Mouse (Mus musculus) limb, embryonic 11.5 days (tissue): Measurements from ENCODE around the gene Rab3ip. TPM values are rescaled to one million over a fixed set of nuclear protein-coding genes. Genes with fewer than 3 reads are reported as not detected.

Source experiments
- ATAC-seq: fragments of 200-750 bp; cut with Nextera tagmentation; 2 replicates; pipeline ENCODE4 v1.8.0; 2017; ENCODE audit warnings: low read depth; ENCODE audit not compliant: insufficient number of reproducible peaks, low FRiP score, low TSS enrichment
- DNase-seq: peaks from one replicate; pipeline ENCODE4 v3.0.0-alpha.2; 2015; ENCODE audit warnings: low spot score
- H3K27ac ChIP-seq: fragments of 300-500 bp; sonication (generic); replicated peaks from 2 replicates; pipeline ENCODE4 v1.5.1; 2014; ENCODE audit warnings: low read depth, mild to moderate bottlenecking, low read length
- H3K27me3 ChIP-seq: fragments of 300-500 bp; sonication (generic); 2 replicates; pipeline ENCODE4 v1.6.1; 2014; ENCODE audit warnings: mild to moderate bottlenecking, low read length, mixed read lengths; ENCODE audit not compliant: control insufficient read depth, insufficient read depth
- H3K36me3 ChIP-seq: fragments of 300-500 bp; sonication (generic); 2 replicates; pipeline ENCODE4 v1.6.1; 2014; ENCODE audit warnings: mild to moderate bottlenecking, low read length, moderate library complexity, mixed read lengths; ENCODE audit not compliant: control insufficient read depth, insufficient read depth
- H3K4me1 ChIP-seq: fragments of 300-500 bp; sonication (generic); 2 replicates; pipeline ENCODE4 v1.6.1; 2014; ENCODE audit warnings: low read length, mixed read lengths; ENCODE audit not compliant: control insufficient read depth, insufficient read depth
- H3K4me2 ChIP-seq: fragments of 300-500 bp; sonication (generic); 2 replicates; pipeline ENCODE4 v1.6.1; 2014; ENCODE audit warnings: low read depth, mild to moderate bottlenecking, moderate library complexity; ENCODE audit not compliant: severe bottlenecking
- H3K4me3 ChIP-seq: fragments of 300-500 bp; sonication (generic); 2 replicates; pipeline ENCODE4 v1.5.1; 2014; ENCODE audit warnings: low read depth, low read length
- H3K9ac ChIP-seq: fragments of 300-500 bp; sonication (generic); 2 replicates; pipeline ENCODE4 v1.6.1; 2014; ENCODE audit warnings: mild to moderate bottlenecking, low read length
- H3K9me3 ChIP-seq: fragments of 300-500 bp; sonication (generic); 2 replicates; pipeline ENCODE4 v1.6.1; 2016; ENCODE audit warnings: low read length; ENCODE audit not compliant: control insufficient read depth
- WGBS: fragments of 180-500 bp; shearing (Covaris S2); extraction: QIAGEN DNeasy Blood & Tissue Kit; methylation state at CpG from one replicate; pipeline ENCODE4 v1.1.7; 2014; 5-methylcytosine and 5-hydroxymethylcytosine counted together
- polyA plus RNA-seq: library from polyadenylated mRNA; unstranded; fragments of >200 nt; fragmentation: Nextera tagmentation; extraction: Ambion mirVana; gene quantifications from 2 replicates; pipeline ENCODE4 v1.2.1, GENCODE M21; 2014

Gene Rab3ip
- polyA plus RNA-seq, 1 experiment from 2014 or later = 43.1 TPM

GRCm38 (mm10) chr10:116908901-116909642, 41.5 kb downstream of the Rab3ip start:
- Histone ChIP-seq H3K4me1 (no peaks in the 10 kb centered on the region), H3K27me3 (no peaks in the 10 kb centered on the region)
- DNase-seq = no peak

GRCm38 (mm10) chr10:116906794-116907193, 43.8 kb downstream of the Rab3ip start:
- DNase-seq = no peak
- 94% methylated on average over 9 of the region's 9 CpGs for WGBS
- ATAC-seq = no peak
- no peak overlapping the region for H3K9ac ChIP-seq
- H3K27me3 ChIP-seq = no peaks in the 10 kb centered on the region
- no peak overlapping the region for H3K27ac ChIP-seq
- H3K4me3 ChIP-seq = no peak overlapping the region
- H3K4me1 ChIP-seq = no peaks in the 10 kb centered on the region
- no peaks in the 10 kb centered on the region for H3K9me3 ChIP-seq
- no peak overlapping the region for H3K4me2 ChIP-seq
- H3K36me3 ChIP-seq = peaks cover 22% of the 10 kb centered on the region; the same call in 1 of the 2 replicates

More at GRCm38 (mm10) chr10:116908901-116909642, 41.5 kb downstream of the Rab3ip start:
- H3K4me3 ChIP-seq = no peak overlapping the region
- no peak overlapping the region for H3K4me2 ChIP-seq
- 79% methylated on average over 15 of the region's 15 CpGs for WGBS
- no peak overlapping the region for H3K9ac ChIP-seq
- H3K27ac ChIP-seq = no peak overlapping the region
- no peaks in the 10 kb centered on the region for H3K9me3 ChIP-seq
- peaks cover 22% of the 10 kb centered on the region; the same call in 1 of the 2 replicates for H3K36me3 ChIP-seq
- ATAC-seq = no peak

DNA sequence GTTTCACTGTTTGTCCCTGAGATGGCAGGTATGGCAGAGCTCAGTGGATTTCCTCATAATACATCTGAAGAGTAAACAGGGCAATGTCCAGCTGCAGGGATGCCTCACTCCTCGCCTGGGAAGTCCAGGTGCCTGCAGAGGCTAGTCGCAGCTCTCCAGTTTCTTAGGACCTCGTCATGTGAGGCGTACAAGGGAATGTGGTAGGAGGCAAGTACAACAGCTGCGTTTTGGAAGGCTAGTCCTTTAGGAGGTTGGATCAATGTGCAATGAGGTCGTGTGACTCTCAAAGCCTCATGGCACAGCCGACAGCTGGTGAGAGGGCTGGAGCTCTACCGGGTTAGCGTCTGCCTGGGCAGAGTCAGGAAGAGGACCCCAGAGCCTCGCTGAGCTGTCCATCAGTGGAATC, 46.1 kb downstream of the Rab3ip start:
- DNase-seq = no peak
- no peak overlapping the region for H3K9ac ChIP-seq
- no peaks in the 10 kb centered on the region for H3K4me1 ChIP-seq
- H3K9me3 ChIP-seq = no peaks in the 10 kb centered on the region
- ATAC-seq = peak; percentile 17; the same call in 1 of the 2 replicates
- H3K27me3 ChIP-seq = no peaks in the 10 kb centered on the region
- H3K4me3 ChIP-seq = no peak overlapping the region
- H3K27ac ChIP-seq = no peak overlapping the region
- WGBS = 89% methylated on average over 10 of the region's 10 CpGs
- peaks cover 15% of the 10 kb centered on the region; the same call in 1 of the 2 replicates for H3K36me3 ChIP-seq
- no peak overlapping the region for H3K4me2 ChIP-seq

DNA sequence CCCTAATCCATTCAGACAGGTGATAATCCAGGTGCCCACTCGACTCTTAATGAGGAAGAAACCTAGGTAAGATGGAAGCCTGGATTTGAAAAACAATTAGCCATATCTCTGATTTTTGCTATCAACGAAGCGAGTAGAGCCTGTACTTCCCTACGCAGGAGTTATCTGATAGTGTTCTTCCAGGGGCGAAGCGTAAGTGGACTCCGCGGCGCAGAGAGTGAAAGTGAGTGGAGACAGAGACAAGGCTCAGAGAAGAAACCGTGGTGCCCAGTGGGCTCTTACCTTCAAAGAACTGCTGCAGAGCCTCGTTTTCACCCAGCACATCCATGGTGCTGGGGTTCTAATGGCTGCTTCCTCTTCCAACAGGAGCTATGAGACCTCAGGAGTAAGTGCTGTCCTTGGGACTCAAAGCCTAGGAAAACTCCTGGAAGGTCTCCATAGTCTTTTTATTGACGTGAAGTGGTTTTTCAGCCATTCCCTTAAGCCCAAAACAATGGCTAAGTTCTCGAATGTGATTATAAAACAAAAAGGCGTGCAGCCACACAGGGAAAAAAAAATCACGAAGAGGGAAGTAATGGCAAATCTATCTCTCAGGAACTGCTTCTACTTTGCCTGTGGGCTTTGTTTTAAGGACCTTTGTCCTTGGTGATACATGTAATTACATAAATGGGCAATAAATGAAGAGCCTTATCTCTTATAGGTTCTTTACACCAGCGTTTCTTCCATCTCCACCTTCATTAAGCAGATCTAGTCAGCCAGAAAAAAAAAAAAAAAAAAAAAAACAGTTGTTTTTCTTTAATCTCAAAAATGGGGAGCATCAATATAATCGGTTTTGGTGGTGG, 54.0 kb downstream of the Rab3ip start, which contains the start of gene Myrfl:
Gene Myrfl, minus strand, starts transcription at position 584 of the 842 bp plus-strand sequence.
- H3K27ac ChIP-seq = no peak within 1 kb of the TSS
- no peak within 1 kb of the TSS for H3K9ac ChIP-seq
- H3K36me3 ChIP-seq = no peaks in the 10 kb centered on the region
- no peak within 1 kb of the TSS for H3K4me3 ChIP-seq
- 85% methylated on average over 17 of the region's 17 CpGs for WGBS
- H3K9me3 ChIP-seq = no peaks in the 10 kb centered on the region
- peaks cover 15% of the 10 kb centered on the region for H3K4me1 ChIP-seq
- DNase-seq (no peak), ATAC-seq (no peak)
- no peak within 1 kb of the TSS for H3K4me2 ChIP-seq
- no peaks in the 10 kb centered on the region for H3K27me3 ChIP-seq

DNA sequence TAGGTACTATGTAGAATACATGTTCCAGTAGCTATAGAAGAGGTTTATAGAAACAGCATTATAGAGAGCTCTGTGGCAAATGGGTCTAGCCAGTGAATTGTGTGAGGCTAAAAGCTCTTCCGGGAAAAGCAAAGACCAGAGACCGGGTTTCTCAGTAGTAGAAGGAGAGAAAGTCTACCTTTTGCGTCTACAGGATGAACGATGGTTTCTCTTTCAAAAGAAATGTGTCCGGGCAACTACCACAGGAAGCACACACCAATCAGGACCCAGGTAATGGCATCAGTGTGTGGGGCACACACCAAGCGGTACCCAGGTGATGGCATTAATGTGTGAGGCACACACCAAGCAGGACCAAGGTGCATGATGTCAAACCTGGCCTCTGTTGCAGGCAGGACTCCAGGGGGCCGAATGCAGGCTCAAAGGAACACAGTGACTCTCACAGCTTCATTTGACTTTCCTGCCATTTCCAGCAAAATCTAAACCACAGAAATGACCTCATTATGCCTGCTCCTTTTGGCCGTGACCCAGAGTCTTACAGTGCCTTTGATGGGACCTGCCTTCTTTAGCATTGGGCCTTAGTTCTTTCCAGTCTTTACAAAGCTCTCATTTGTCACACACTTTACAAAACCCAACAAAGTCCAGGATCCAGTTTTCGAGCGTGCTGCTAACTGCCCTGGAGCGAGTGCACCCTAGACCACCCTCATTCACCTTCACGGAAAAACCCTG, 55.3 kb downstream of the Rab3ip start:
- Histone ChIP-seq H3K4me2 (no peak overlapping the region), H3K36me3 (no peaks in the 10 kb centered on the region), H3K9me3 (no peaks in the 10 kb centered on the region), H3K4me1 (peaks cover 16% of the 10 kb centered on the region), H3K4me3 (no peak overlapping the region), H3K9ac (no peak overlapping the region), H3K27me3 (no peaks in the 10 kb centered on the region), H3K27ac (no peak overlapping the region)
- ATAC-seq (no peak), DNase-seq (no peak)
- 67% methylated on average over 12 of the region's 12 CpGs for whole genome bisulfite sequencing

DNA sequence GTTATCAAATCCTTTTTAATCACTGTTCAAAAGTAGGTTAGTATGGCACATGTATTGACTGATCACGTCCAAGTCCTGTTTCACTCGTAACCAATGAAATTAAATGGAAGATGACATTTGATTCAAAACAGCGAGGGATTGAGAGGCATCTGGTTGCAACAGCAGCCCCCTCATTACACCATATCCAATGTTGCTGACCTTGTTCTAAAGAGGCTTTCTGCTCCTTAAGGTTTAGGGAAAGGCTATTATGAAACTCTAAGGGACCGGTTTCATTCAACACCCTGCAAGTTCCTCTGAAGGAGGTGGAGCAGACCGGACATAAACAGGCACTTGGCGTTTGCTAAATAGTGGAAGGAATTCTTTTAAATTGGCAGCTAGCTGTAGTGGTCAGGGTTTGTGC, 56.0 kb downstream of the Rab3ip start:
- Histone ChIP-seq H3K36me3 (no peaks in the 10 kb centered on the region), H3K4me2 (no peak overlapping the region), H3K27me3 (no peaks in the 10 kb centered on the region), H3K9me3 (no peaks in the 10 kb centered on the region), H3K4me3 (no peak overlapping the region), H3K4me1 (peaks cover 16% of the 10 kb centered on the region), H3K27ac (no peak overlapping the region), H3K9ac (no peak overlapping the region)
- no peak for ATAC-seq
- DNase-seq = no peak
- WGBS = 71% methylated on average over 6 of the region's 6 CpGs

DNA sequence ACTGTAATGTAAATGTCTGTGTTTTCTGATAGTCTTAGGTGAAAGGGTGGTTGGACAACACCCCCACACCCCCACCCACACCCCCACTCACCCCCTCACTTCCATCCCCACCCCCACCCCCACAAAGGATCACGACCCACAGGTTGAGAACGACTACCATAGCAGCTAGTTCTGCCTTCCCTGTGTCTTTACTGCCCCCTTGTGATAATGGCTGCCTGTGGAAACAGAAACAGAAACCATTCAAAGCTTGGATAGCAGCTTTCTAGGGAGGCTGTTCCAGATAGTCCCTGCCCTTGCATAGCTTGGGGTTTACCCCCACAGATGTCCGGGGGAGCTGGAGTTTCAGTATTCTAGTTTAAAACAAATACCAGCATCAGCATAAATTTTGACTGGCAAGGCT, 56.8 kb downstream of the Rab3ip start:
- Histone ChIP-seq H3K4me3 (no peak overlapping the region), H3K9ac (no peak overlapping the region), H3K27ac (no peak overlapping the region), H3K9me3 (no peaks in the 10 kb centered on the region), H3K4me2 (no peak overlapping the region), H3K27me3 (no peaks in the 10 kb centered on the region), H3K4me1 (peaks cover 16% of the 10 kb centered on the region), H3K36me3 (no peaks in the 10 kb centered on the region)
- WGBS = 29% methylated on average over 3 of the region's 3 CpGs
- ATAC-seq = no peak
- peak; percentile 28 for DNase-seq

- no peak; the same call in 1 of the 2 replicates for ATAC-seq
- 45% methylated on average over 5 of the region's 5 CpGs for WGBS
- H3K4me3 ChIP-seq = no peak overlapping the region
- H3K9ac ChIP-seq = no peak overlapping the region
- no peaks in the 10 kb centered on the region for H3K36me3 ChIP-seq
- H3K4me1 ChIP-seq = peaks cover 16% of the 10 kb centered on the region
- peak; percentile 45 for DNase-seq
- no peaks in the 10 kb centered on the region for H3K9me3 ChIP-seq
- H3K27me3 ChIP-seq = no peaks in the 10 kb centered on the region
- H3K4me2 ChIP-seq = no peak overlapping the region
- H3K27ac ChIP-seq = no peak overlapping the region
These were observed 60.0 kb downstream of the Rab3ip start for GRCm38 (mm10) chr10:116890587-116890986.
